Mouse (Mus musculus) forebrain, embryonic 14.5 days (tissue): ENCODE data around the gene Ccp110. TPM values are rescaled to one million over a fixed set of nuclear protein-coding genes. Genes with fewer than 3 reads are reported as not detected.
A peak's percentile ranks its signal among the peaks of the same experiment; 100 is the strongest.

Experiments used
- ATAC-seq: fragments of 200-750 bp; cut with Nextera tagmentation; 2 replicates; pipeline ENCODE4 v1.8.0; 2017; ENCODE audit warnings: mild to moderate bottlenecking, moderate library complexity
- DNase-seq: peaks from one replicate; pipeline ENCODE4 v3.0.0-alpha.2; 2015; ENCODE audit warnings: low spot score
- H3K27ac ChIP-seq: fragments of 300-500 bp; sonication (generic); 2 replicates; pipeline ENCODE4 v1.5.1; 2014; ENCODE audit warnings: low read depth, mild to moderate bottlenecking, control low read depth, low read length, moderate library complexity
- H3K27me3 ChIP-seq: fragments of 300-500 bp; sonication (generic); replicated peaks from 2 replicates; pipeline ENCODE4 v1.6.1; 2014; ENCODE audit warnings: low read length, control low read depth, mixed read lengths; ENCODE audit not compliant: control insufficient read depth, insufficient read depth
- H3K36me3 ChIP-seq: fragments of 300-500 bp; sonication (generic); 2 replicates; pipeline ENCODE4 v1.6.1; 2014; ENCODE audit warnings: low read length, control low read depth; ENCODE audit not compliant: control insufficient read depth, insufficient read depth
- H3K4me1 ChIP-seq: fragments of 300-500 bp; sonication (generic); 2 replicates; pipeline ENCODE4 v1.6.1; 2014; ENCODE audit warnings: antibody characterized with exemption, low read length, control low read depth; ENCODE audit not compliant: control insufficient read depth, insufficient read depth
- H3K4me2 ChIP-seq: fragments of 300-500 bp; sonication (generic); 2 replicates; pipeline ENCODE4 v1.6.1; 2014; ENCODE audit warnings: mild to moderate bottlenecking, control low read depth, low read length
- H3K4me3 ChIP-seq: fragments of 300-500 bp; sonication (generic); 2 replicates; pipeline ENCODE4 v1.5.1; 2014; ENCODE audit warnings: low read depth, low read length, control low read depth
- H3K9ac ChIP-seq: fragments of 300-500 bp; sonication (generic); 2 replicates; pipeline ENCODE4 v1.6.1; 2014; ENCODE audit warnings: mild to moderate bottlenecking, low read length, control low read depth, moderate library complexity
- H3K9me3 ChIP-seq: fragments of 300-500 bp; sonication (generic); replicated peaks from 2 replicates; pipeline ENCODE4 v1.6.1; 2016; ENCODE audit warnings: low read length, control low read depth, mixed read lengths; ENCODE audit not compliant: control insufficient read depth
- WGBS: fragments of 180-500 bp; shearing (Covaris S2); extraction: QIAGEN DNeasy Blood & Tissue Kit; methylation state at CpG from one replicate; pipeline ENCODE4 v1.1.7; 2014; 5-methylcytosine and 5-hydroxymethylcytosine counted together
- polyA plus RNA-seq: library from polyadenylated mRNA; unstranded; fragments of >200 nt; fragmentation: Nextera tagmentation; extraction: Ambion mirVana; gene quantifications from 2 replicates; pipeline ENCODE4 v1.2.1, GENCODE M21; 2014

The Ccp110 gene
- polyA plus RNA-seq, 1 experiment from 2014 or later: 14.8 TPM

GRCm38 (mm10) chr7:118769655-118770054 lies 57.3 kb downstream of the Ccp110 start:
- no peaks in the 10 kb centered on the region for H3K27me3 ChIP-seq
- H3K9me3 ChIP-seq: no peaks in the 10 kb centered on the region
- H3K9ac ChIP-seq: no peak overlapping the region
- peaks cover 14% of the 10 kb centered on the region for H3K36me3 ChIP-seq
- no peak overlapping the region for H3K27ac ChIP-seq
- no peaks in the 10 kb centered on the region for H3K4me1 ChIP-seq
- WGBS: 50% methylated on average over 1 of the region's 1 CpGs
- DNase-seq: no peak
- no peak for ATAC-seq
- H3K4me3 ChIP-seq: no peak overlapping the region
- no peak overlapping the region for H3K4me2 ChIP-seq

- H3K4me3 ChIP-seq: no peak overlapping the region
- DNase-seq: no peak
- H3K9me3 ChIP-seq: no peaks in the 10 kb centered on the region
- WGBS: 85% methylated on average over 12 of the region's 12 CpGs
- no peak overlapping the region for H3K4me2 ChIP-seq
- no peaks in the 10 kb centered on the region; the same call in 1 of the 2 replicates for H3K4me1 ChIP-seq
- H3K27me3 ChIP-seq: no peaks in the 10 kb centered on the region
- no peak for ATAC-seq
- H3K9ac ChIP-seq: no peak overlapping the region
- no peak overlapping the region for H3K27ac ChIP-seq
- H3K36me3 ChIP-seq: peaks cover 26% of the 10 kb centered on the region
Measured at GRCm38 (mm10) chr7:118773027-118773426, 60.7 kb downstream of the Ccp110 start.

GRCm38 (mm10) chr7:118775991-118776390 lies 63.6 kb downstream of the Ccp110 start:
- 65% methylated on average over 7 of the region's 7 CpGs for WGBS
- Histone ChIP-seq H3K4me2 (no peak overlapping the region), H3K4me1 (no peaks in the 10 kb centered on the region; the same call in 1 of the 2 replicates), H3K27ac (peak overlapping the region; percentile 48), H3K9ac (no peak overlapping the region), H3K27me3 (no peaks in the 10 kb centered on the region), H3K4me3 (no peak overlapping the region), H3K9me3 (no peaks in the 10 kb centered on the region), H3K36me3 (peaks cover 46% of the 10 kb centered on the region)
- ATAC-seq (no peak), DNase-seq (no peak)

GRCm38 (mm10) chr7:118776491-118776890 lies 64.1 kb downstream of the Ccp110 start:
- no peak overlapping the region for H3K27ac ChIP-seq
- DNase-seq: no peak

GRCm38 (mm10) chr7:118777598-118778394 lies 65.4 kb downstream of the Ccp110 start:
- peak; percentile 24 for DNase-seq
- H3K9me3 ChIP-seq: no peaks in the 10 kb centered on the region
- WGBS: 76% methylated on average over 10 of the region's 10 CpGs
- ATAC-seq: no peak
- no peak overlapping the region for H3K9ac ChIP-seq
- H3K27me3 ChIP-seq: no peaks in the 10 kb centered on the region
- peak overlapping the region; percentile 64; the same call in 1 of the 2 replicates for H3K27ac ChIP-seq
- no peaks in the 10 kb centered on the region; the same call in 1 of the 2 replicates for H3K4me1 ChIP-seq
- peaks cover 53% of the 10 kb centered on the region for H3K36me3 ChIP-seq
- H3K4me3 ChIP-seq: no peak overlapping the region
- no peak overlapping the region for H3K4me2 ChIP-seq

More at GRCm38 (mm10) chr7:118776491-118776890, 64.1 kb downstream of the Ccp110 start:
- Histone ChIP-seq H3K9ac (no peak overlapping the region), H3K9me3 (no peaks in the 10 kb centered on the region), H3K27me3 (no peaks in the 10 kb centered on the region), H3K4me3 (no peak overlapping the region), H3K36me3 (peaks cover 51% of the 10 kb centered on the region), H3K4me2 (no peak overlapping the region), H3K4me1 (no peaks in the 10 kb centered on the region; the same call in 1 of the 2 replicates)
- 76% methylated on average over 9 of the region's 9 CpGs for WGBS
- no peak for ATAC-seq

GRCm38 (mm10) chr7:118778561-118778960 lies 66.2 kb downstream of the Ccp110 start:
- WGBS: 41% methylated on average over 6 of the region's 6 CpGs

GRCm38 (mm10) chr7:118783305-118784001 lies 71.1 kb downstream of the Ccp110 start:
- ATAC-seq (peak; percentile 55; the same call in 1 of the 2 replicates), DNase-seq (peak; percentile 48)
- no peak overlapping the region for H3K9ac ChIP-seq

More at GRCm38 (mm10) chr7:118778561-118778960, 66.2 kb downstream of the Ccp110 start:
- peak overlapping the region; percentile 80 for H3K27ac ChIP-seq
- H3K4me2 ChIP-seq: no peak overlapping the region
- no peak overlapping the region for H3K4me3 ChIP-seq
- H3K36me3 ChIP-seq: peaks cover 49% of the 10 kb centered on the region
- H3K9me3 ChIP-seq: no peaks in the 10 kb centered on the region
- H3K4me1 ChIP-seq: no peaks in the 10 kb centered on the region; the same call in 1 of the 2 replicates
- no peaks in the 10 kb centered on the region for H3K27me3 ChIP-seq
- no peak overlapping the region for H3K9ac ChIP-seq
- DNase-seq (peak; percentile 85), ATAC-seq (peak; percentile 86)

GRCm38 (mm10) chr7:118786091-118786490 lies 73.7 kb downstream of the Ccp110 start:
- Histone ChIP-seq H3K4me2 (no peak overlapping the region), H3K9ac (no peak overlapping the region), H3K4me1 (no peaks in the 10 kb centered on the region), H3K4me3 (no peak overlapping the region), H3K9me3 (no peaks in the 10 kb centered on the region), H3K27ac (no peak overlapping the region), H3K27me3 (no peaks in the 10 kb centered on the region), H3K36me3 (peaks cover 21% of the 10 kb centered on the region)
- 72% methylated on average over 6 of the region's 6 CpGs for WGBS
- no peak for DNase-seq
- ATAC-seq: no peak

More at GRCm38 (mm10) chr7:118783305-118784001, 71.1 kb downstream of the Ccp110 start:
- peaks cover 45% of the 10 kb centered on the region for H3K36me3 ChIP-seq
- H3K4me3 ChIP-seq: no peak overlapping the region
- H3K9me3 ChIP-seq: no peaks in the 10 kb centered on the region
- H3K27me3 ChIP-seq: no peaks in the 10 kb centered on the region
- H3K27ac ChIP-seq: peak overlapping the region; percentile 44; the same call in 1 of the 2 replicates
- no peak overlapping the region for H3K4me2 ChIP-seq
- WGBS: 76% methylated on average over 11 of the region's 11 CpGs
- H3K4me1 ChIP-seq: no peaks in the 10 kb centered on the region
